Mouse (Mus musculus) neutrophil, adult 59 days (primary cell): ENCODE data around the gene Ofd1. TPM values are rescaled to one million over a fixed set of nuclear protein-coding genes. Genes with fewer than 3 reads are reported as not detected.

Experiments used
- total RNA-seq, 2 experiments: library from RNA; stranded (reverse); gene quantifications; 1 replicate in 1 of 2; 2 replicates in 1 of 2; pipeline ENCODE4 v1.2.4; 2023

Gene Ofd1
- total RNA-seq = 1 to 10 TPM; 7.3 to 7.8 TPM

DNA sequence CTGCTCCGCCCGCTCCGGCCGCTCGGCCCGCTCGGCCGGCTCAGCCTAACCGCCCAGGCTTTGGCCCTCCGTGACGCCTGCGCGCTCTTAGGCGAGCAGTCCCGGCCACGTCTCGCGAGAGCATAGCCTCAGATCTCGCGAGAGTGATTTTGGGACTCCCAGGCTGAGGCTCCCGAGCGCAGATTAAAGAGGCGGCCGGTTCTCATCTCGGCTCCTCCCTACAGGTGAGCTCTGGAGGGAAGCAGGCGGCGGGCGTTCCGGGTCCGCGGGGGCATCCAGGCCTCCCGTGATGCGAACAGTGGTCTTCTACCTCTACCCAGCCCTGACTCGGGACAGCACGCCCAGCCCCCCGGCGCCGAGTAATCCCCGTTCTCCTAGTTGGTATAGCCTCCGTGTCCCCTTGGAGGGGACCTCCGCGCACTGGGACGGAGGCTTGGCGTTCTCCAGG is at the start of gene Ofd1:
TSS of gene Ofd1 (minus strand) at position 89 of the 448 bp plus-strand sequence.

DNA sequence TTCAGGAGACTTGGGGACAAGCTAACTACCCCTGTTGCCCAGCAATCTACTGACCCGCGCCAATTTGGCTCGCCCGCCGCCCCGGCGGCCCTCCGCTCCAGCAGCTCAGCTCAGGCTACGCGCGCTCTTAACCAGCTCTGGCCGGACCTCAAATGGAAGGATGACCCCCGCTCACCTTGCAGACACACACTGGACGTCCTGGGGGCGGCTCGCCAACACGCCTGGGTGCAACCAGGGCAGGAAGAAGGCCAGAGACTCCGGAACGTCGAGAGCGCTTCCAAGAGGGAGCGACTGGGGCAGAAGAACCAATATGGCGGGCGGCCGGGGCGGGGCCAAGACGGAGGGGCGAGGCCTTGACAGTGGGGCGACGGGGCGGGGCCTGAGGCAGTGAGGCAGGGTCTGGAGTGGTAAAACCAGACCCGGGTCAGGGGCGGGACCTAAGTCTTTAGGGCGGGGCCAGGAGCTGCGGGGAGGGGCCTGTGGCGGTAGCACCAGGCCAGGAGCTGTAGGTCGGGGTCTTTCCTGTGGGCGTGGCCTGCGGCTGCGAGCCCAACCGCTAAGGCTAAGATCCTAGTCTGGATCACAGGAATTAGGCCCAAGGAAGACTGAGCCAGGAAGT is 39.0 kb upstream of the Ofd1 start, which contains the start of gene Rab9:
TSS of gene Rab9 (minus strand) at position 503 of the 619 bp plus-strand sequence.

DNA sequence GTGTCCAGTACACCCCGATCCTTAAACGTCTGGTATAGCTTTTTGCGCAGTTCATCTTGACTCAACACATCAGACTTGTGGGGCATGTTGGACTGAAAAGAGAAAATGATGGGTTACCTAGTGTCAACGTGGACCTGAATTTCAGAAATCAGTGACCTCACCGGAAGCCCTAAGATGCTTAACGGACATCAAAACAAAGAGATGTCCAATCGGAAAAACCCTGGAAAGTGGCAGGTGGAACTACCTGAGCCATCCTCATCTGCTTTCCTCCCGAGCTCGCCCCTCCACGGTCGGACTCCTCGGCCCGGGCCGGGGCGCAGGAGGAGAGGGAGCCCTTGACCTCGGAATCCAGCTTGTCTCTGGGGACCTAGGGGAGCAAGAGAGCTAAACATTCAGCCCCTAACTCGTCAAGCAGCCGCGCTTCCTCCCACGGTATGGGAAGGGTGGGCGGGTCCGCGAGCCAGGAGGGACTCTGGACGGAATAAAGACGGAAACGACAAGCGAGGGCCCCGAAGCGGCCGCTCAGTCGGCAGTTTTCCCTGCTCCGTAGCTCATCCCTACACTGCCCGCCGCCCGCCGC is 378 bp downstream of the Ofd1 start, which contains the start of gene Trappc2:
TSS of gene Trappc2 (plus strand) at position 539 of the 580 bp plus-strand sequence.

Other genes with a start within 250 kb of the Ofd1 start
- under 1 TPM; 0.09 to 0.22 TPM for gene Gpm6b, start 201.8 kb downstream of the Ofd1 start, total RNA-seq
- 1 to 10 TPM; 7.1 to 9.7 TPM for gene Trappc2, start 130 bp downstream of the Ofd1 start, total RNA-seq
- gene Rab9, start 39.2 kb upstream of the Ofd1 start, total RNA-seq = 10 to 100 TPM; 16.2 to 16.8 TPM
- 1 to 10 TPM; 6.0 to 6.6 TPM for gene Tceanc, start 77.9 kb upstream of the Ofd1 start, total RNA-seq
- under 1 TPM in 1 of 2 experiments, not detected in 1; 0.18 TPM for gene Egfl6, start 145.0 kb upstream of the Ofd1 start, total RNA-seq